Mouse (Mus musculus) liver, embryonic 12.5 days (tissue): ENCODE data around the gene Sptbn4. TPM values are rescaled to one million over a fixed set of nuclear protein-coding genes. Genes with fewer than 3 reads are reported as not detected.

ENCODE experiments used
- ATAC-seq: fragments of 200-750 bp; cut with Nextera tagmentation; 2 replicates; pipeline ENCODE4 v1.8.0; 2017; ENCODE audit warnings: moderate number of reproducible peaks, mild to moderate bottlenecking, moderate library complexity
- H3K27ac ChIP-seq: fragments of 300-500 bp; sonication (generic); 2 replicates; pipeline ENCODE4 v1.5.1; 2016; ENCODE audit warnings: mild to moderate bottlenecking
- H3K27me3 ChIP-seq: fragments of 300-500 bp; sonication (generic); replicated peaks from 2 replicates; pipeline ENCODE4 v1.6.1; 2016; ENCODE audit warnings: mild to moderate bottlenecking, moderate library complexity
- H3K36me3 ChIP-seq: fragments of 300-500 bp; sonication (generic); 2 replicates; pipeline ENCODE4 v1.6.1; 2016; ENCODE audit warnings: mild to moderate bottlenecking, moderate library complexity
- H3K4me1 ChIP-seq: fragments of 300-500 bp; sonication (generic); 2 replicates; pipeline ENCODE4 v1.6.1; 2016
- H3K4me2 ChIP-seq: fragments of 300-500 bp; sonication (generic); 2 replicates; pipeline ENCODE4 v1.6.1; 2016; ENCODE audit warnings: mild to moderate bottlenecking, moderate library complexity
- H3K4me3 ChIP-seq: fragments of 300-500 bp; sonication (generic); 2 replicates; pipeline ENCODE4 v1.5.1; 2016; ENCODE audit warnings: mild to moderate bottlenecking, moderate library complexity
- H3K9ac ChIP-seq: fragments of 300-500 bp; sonication (generic); 2 replicates; pipeline ENCODE4 v1.6.1; 2016; ENCODE audit warnings: mild to moderate bottlenecking, moderate library complexity
- H3K9me3 ChIP-seq: fragments of 300-500 bp; sonication (generic); replicated peaks from 2 replicates; pipeline ENCODE4 v1.6.1; 2016; ENCODE audit warnings: mild to moderate bottlenecking, moderate library complexity
- WGBS: fragments of 180-500 bp; shearing (Covaris S2); methylation state at CpG from one replicate; pipeline ENCODE4 v1.1.7; 2016; ENCODE audit not compliant: insufficient replicate concordance; 5-methylcytosine and 5-hydroxymethylcytosine counted together
- polyA plus RNA-seq: library from polyadenylated mRNA; unstranded; fragments of >200 nt; fragmentation: Nextera tagmentation; extraction: Ambion mirVana; gene quantifications from 2 replicates; pipeline ENCODE4 v1.2.1, GENCODE M21; 2016

Gene Sptbn4
- polyA plus RNA-seq, 1 experiment from 2014 or later: 0.12 TPM

- no peak overlapping the region for H3K27ac ChIP-seq
- peaks cover 70% of the 10 kb centered on the region for H3K27me3 ChIP-seq
- H3K9ac ChIP-seq: no peak overlapping the region
- peaks cover 14% of the 10 kb centered on the region; the same call in 1 of the 2 replicates for H3K9me3 ChIP-seq
- 0 out of 2 replicates have a peak, but pooled peaks have one; percentile 19 for ATAC-seq
- peaks cover 13% of the 10 kb centered on the region for H3K4me1 ChIP-seq
- peak overlapping the region; percentile 25 for H3K4me2 ChIP-seq
- no peak overlapping the region for H3K4me3 ChIP-seq
- H3K36me3 ChIP-seq: peaks cover 3% of the 10 kb centered on the region; the same call in 1 of the 2 replicates
- WGBS: 5% methylated on average over 17 of the region's 17 CpGs
Observed at GRCm38 (mm10) chr7:27310306-27310705, 137.2 kb downstream of the Sptbn4 start.

- peaks cover 73% of the 10 kb centered on the region for H3K27me3 ChIP-seq
- H3K36me3 ChIP-seq: peaks cover 3% of the 10 kb centered on the region; the same call in 1 of the 2 replicates
- peaks cover 14% of the 10 kb centered on the region; the same call in 1 of the 2 replicates for H3K9me3 ChIP-seq
- ATAC-seq: no peak
- peaks cover 13% of the 10 kb centered on the region for H3K4me1 ChIP-seq
- no peak overlapping the region for H3K4me2 ChIP-seq
- no peak overlapping the region for H3K27ac ChIP-seq
- H3K4me3 ChIP-seq: no peak overlapping the region
- no peak overlapping the region for H3K9ac ChIP-seq
- 47% methylated on average over 3 of the region's 3 CpGs for WGBS
Observed at GRCm38 (mm10) chr7:27309832-27310231, 137.7 kb downstream of the Sptbn4 start.

- H3K36me3 ChIP-seq: no peaks in the 10 kb centered on the region
- peak overlapping the region; percentile 51 for H3K4me2 ChIP-seq
- 9% methylated on average over 28 of the region's 28 CpGs for WGBS
- H3K9me3 ChIP-seq: peaks cover 8% of the 10 kb centered on the region; the same call in 1 of the 2 replicates
- H3K9ac ChIP-seq: no peak overlapping the region
- peaks cover 13% of the 10 kb centered on the region for H3K4me1 ChIP-seq
- 0 out of 2 replicates have a peak, but pooled peaks have one; percentile 16 for ATAC-seq
- no peak overlapping the region for H3K27ac ChIP-seq
- peaks cover 78% of the 10 kb centered on the region for H3K27me3 ChIP-seq
- peak overlapping the region; percentile 22; the same call in 1 of the 2 replicates for H3K4me3 ChIP-seq
Observed at GRCm38 (mm10) chr7:27308821-27309549, 138.5 kb downstream of the Sptbn4 start.

GRCm38 (mm10) chr7:27307551-27307950 is 139.9 kb downstream of the Sptbn4 start:
- H3K4me2 ChIP-seq: no peak overlapping the region
- no peak for ATAC-seq
- no peaks in the 10 kb centered on the region for H3K36me3 ChIP-seq
- 47% methylated on average over 9 of the region's 9 CpGs for whole genome bisulfite sequencing
- no peak overlapping the region for H3K9ac ChIP-seq
- H3K27ac ChIP-seq: no peak overlapping the region
- H3K9me3 ChIP-seq: no peaks in the 10 kb centered on the region
- H3K4me3 ChIP-seq: no peak overlapping the region
- H3K4me1 ChIP-seq: peaks cover 13% of the 10 kb centered on the region
- peaks cover 87% of the 10 kb centered on the region for H3K27me3 ChIP-seq

Other genes with a start within 250 kb of the Sptbn4 start
- 3.5 and 4.1 TPM in 2 replicates for gene Itpkc, start 219.0 kb downstream of the Sptbn4 start, polyA plus RNA-seq
- gene Coq8b, start 214.7 kb downstream of the Sptbn4 start, polyA plus RNA-seq: 14.2 and 15.7 TPM in 2 replicates
- gene Numbl, start 189.3 kb downstream of the Sptbn4 start, polyA plus RNA-seq: 3.9 and 4.0 TPM in 2 replicates
- gene Ltbp4, start 110.0 kb downstream of the Sptbn4 start, polyA plus RNA-seq: 5.7 TPM in 2 replicates
- 32.1 and 36.1 TPM in 2 replicates for gene Shkbp1, start 91.7 kb downstream of the Sptbn4 start, polyA plus RNA-seq
- not detected in 2 replicates for gene Gm20479, start 90.3 kb downstream of the Sptbn4 start, polyA plus RNA-seq
- 895 and 897 TPM in 2 replicates for gene Blvrb, start 292 bp upstream of the Sptbn4 start, polyA plus RNA-seq
- gene Sertad3, start 26.1 kb upstream of the Sptbn4 start, polyA plus RNA-seq: 24.6 and 26.3 TPM in 2 replicates
- 19.5 and 20.9 TPM in 2 replicates for gene Sertad1, start 39.2 kb upstream of the Sptbn4 start, polyA plus RNA-seq
- 0.91 and 1.2 TPM in 2 replicates for gene Prx, start 51.6 kb upstream of the Sptbn4 start, polyA plus RNA-seq
- 0.17 and 0.23 TPM in 2 replicates for gene Hipk4, start 75.6 kb upstream of the Sptbn4 start, polyA plus RNA-seq
- gene Pld3, start 105.5 kb upstream of the Sptbn4 start, polyA plus RNA-seq: 46.6 and 49.1 TPM in 2 replicates
- gene 2310022A10Rik, start 105.5 kb upstream of the Sptbn4 start, polyA plus RNA-seq: 26.3 and 27.5 TPM in 2 replicates
- 45.0 and 45.2 TPM in 2 replicates for gene Akt2, start 143.9 kb upstream of the Sptbn4 start, polyA plus RNA-seq
- gene Ttc9b, start 206.2 kb upstream of the Sptbn4 start, polyA plus RNA-seq: not detected in 2 replicates
- 5.7 and 6.7 TPM in 2 replicates for gene Map3k10, start 226.9 kb upstream of the Sptbn4 start, polyA plus RNA-seq
- gene Zfp607b, start 241.7 kb upstream of the Sptbn4 start, polyA plus RNA-seq: 0.64 and 0.79 TPM in 2 replicates